In the genomic region with DNA sequence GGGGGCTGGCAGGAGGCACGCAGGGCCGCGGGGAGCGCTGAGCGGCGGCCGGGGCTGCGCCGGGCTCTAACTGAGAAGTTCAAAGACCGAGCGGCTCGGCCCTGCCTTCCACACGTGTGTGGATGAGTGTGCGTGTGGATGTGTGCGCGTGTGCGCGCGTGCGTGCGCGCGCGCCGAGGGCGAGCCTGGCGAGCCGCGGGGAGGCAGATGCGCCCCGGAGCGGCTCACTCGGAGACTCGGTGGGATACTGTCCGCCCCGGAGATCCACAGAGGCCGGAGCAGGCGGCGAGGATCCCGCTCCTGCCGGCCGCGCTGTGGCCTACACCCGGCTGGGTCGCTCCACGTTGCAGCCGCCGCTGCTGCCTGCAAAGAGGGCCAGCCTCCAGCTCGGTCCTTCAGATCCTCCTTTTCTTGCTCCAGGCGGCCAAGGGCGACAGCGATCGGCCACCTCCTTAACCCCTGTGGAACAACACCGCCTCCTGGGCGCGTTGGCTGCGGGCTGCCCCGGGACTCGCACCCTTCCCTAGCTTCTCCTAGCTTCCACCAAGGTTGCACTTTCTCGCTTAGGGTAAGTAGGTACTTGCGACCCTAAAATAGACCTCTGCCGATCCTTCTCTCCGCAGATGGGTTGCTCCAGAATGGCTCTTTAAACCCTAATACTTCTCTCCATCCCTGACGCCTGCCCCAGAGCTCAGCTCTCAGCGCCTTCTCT, we compare ENCODE assay signal across 8 mouse cellular contexts. TPM values are rescaled to one million over a fixed set of nuclear protein-coding genes. Genes with fewer than 3 reads are reported as not detected.
A peak's percentile ranks its signal among the peaks of the same experiment; 100 is the strongest.
DNase-seq lines count a peak whose midpoint lies in the region; ATAC-seq and TF ChIP-seq lines count a peak whose summit lies in the region.

No protein-coding gene starts in this region.

- H3K27ac ChIP-seq in gastrocnemius, adult 2 months = peak overlapping the region; percentile 91
- H3K27ac ChIP-seq in hindbrain, embryonic 14.5 days = peak overlapping the region; percentile 66

- H3K9me3 ChIP-seq in hindbrain, embryonic 14.5 days (ENCODE audit: control insufficient read depth, low read length) = no peaks in the 10 kb centered on the region

- peak overlapping the region; percentile 92 for H3K4me2 ChIP-seq in hindbrain, embryonic 14.5 days (replicated peaks)

- under 1% methylated on average over 60 of the region's 65 CpGs for WGBS in hindbrain, embryonic 14.5 days

- peaks cover 14% of the 10 kb centered on the region for H3K27me3 ChIP-seq in hindbrain, embryonic 14.5 days (ENCODE audit: control insufficient read depth, insufficient read depth, low read length)

- no peaks in the 10 kb centered on the region for H3K36me3 ChIP-seq in hindbrain, embryonic 14.5 days (replicated peaks; ENCODE audit: control insufficient read depth, insufficient read depth)

- peak overlapping the region; percentile 93 for H3K4me3 ChIP-seq in gastrocnemius, adult 2 months
- peak overlapping the region; percentile 68 for H3K4me3 ChIP-seq in hindbrain, embryonic 14.5 days (replicated peaks; ENCODE audit: low read length)

- ATAC-seq in hindbrain, embryonic 14.5 days (ENCODE audit: low FRiP score) = peak; percentile 78
- peak; percentile 43 for ATAC-seq in megakaryocyte, adult 5-6 weeks (ENCODE audit: poor library complexity, severe bottlenecking)
- no peak for ATAC-seq in inflammation-experienced regulatory T-cells, adult 6 months

- TF ChIP-seq CTCF in gastrocnemius, adult 2 months (IDR thresholded peaks at IDR 0.05) = peak; percentile 40

- intact Hi-C loops in gastrocnemius, adult 2 months (cut with DNase I) = no loop called here
- intact Hi-C loops in left cerebral cortex, postnatal 10 days (cut with DNase I) = no loop called here

- DNase-seq in R1 (ENCODE audit: low read depth, low spot score) = peak; percentile 62
- peak; percentile 23 to 24 for DNase-seq in cerebellum, postnatal 36 days
- peak; percentile 86 for DNase-seq in gastrocnemius, adult 2 months
- peak; percentile 73 for DNase-seq in hindbrain, embryonic 14.5 days (ENCODE audit: low spot score)
- peak; percentile 28 to 79 for DNase-seq in left cerebral cortex, postnatal 10 days (ENCODE audit: extremely low spot score in 1 of 2, low spot score in 2 of 2)
- DNase-seq in right cerebral cortex, postnatal 14 days = peak; percentile 55

- H3K4me1 ChIP-seq in hindbrain, embryonic 14.5 days (replicated peaks; ENCODE audit: control insufficient read depth, insufficient read depth, low read length) = peaks cover 15% of the 10 kb centered on the region

- H3K9ac ChIP-seq in hindbrain, embryonic 14.5 days = peak overlapping the region; percentile 81

RNA-seq across cellular contexts. Expression of gene Tgfb2, which starts 0.4 kb away (rescaled TPM):
- 10 to 100 TPM in 1 of 2 experiments, 1 to 10 TPM in 1; 6.5 to 14.1 TPM for total RNA-seq in gastrocnemius, adult 2 months (2021)
- polyA plus RNA-seq in hindbrain, embryonic 14.5 days (2014; fragmentation: Nextera tagmentation; extraction: Ambion mirVana) = 23.2 and 31.8 TPM in 2 replicates
- total RNA-seq in left cerebral cortex, postnatal 10 days (2021) = 10 to 100 TPM; 10.5 to 13.7 TPM
- not detected in 2 replicates for total RNA-seq in megakaryocyte, adult 5-6 weeks (2015)
- total RNA-seq in megakaryocyte, adult 5-6 weeks (2017) = 0.37 TPM in 1 of 2 replicates, not detected in the other
- polyA plus RNA-seq in inflammation-experienced regulatory T-cells, adult 6 months (2017; shearing (Covaris generic)) = under 1 TPM in 2 of 3 experiments, not detected in 1; 0.06 to 0.21 TPM

RNA-seq across cellular contexts. Expression of gene Rrp15, which starts 43.8 kb away (rescaled TPM):
- total RNA-seq in gastrocnemius, adult 2 months (2021) = 10 to 100 TPM; 12.1 to 13.7 TPM
- 26.8 and 27.9 TPM in 2 replicates for polyA plus RNA-seq in hindbrain, embryonic 14.5 days (2014; fragmentation: Nextera tagmentation; extraction: Ambion mirVana)
- 10 to 100 TPM; 14.6 to 17.1 TPM for total RNA-seq in left cerebral cortex, postnatal 10 days (2021)
- total RNA-seq in megakaryocyte, adult 5-6 weeks (2015) = 12.6 and 15.3 TPM in 2 replicates
- 26.1 and 37.9 TPM in 2 replicates for total RNA-seq in megakaryocyte, adult 5-6 weeks (2017)
- polyA plus RNA-seq in inflammation-experienced regulatory T-cells, adult 6 months (2017; shearing (Covaris generic)) = 10 to 100 TPM; 27.0 to 33.4 (median 29.6) TPM

Comparison
In these comparisons a context has a peak if more than half of its experiments do, and no peak if none do; other contexts are left out.
1. DNase-seq: peak in every context shown above with its lines; median percentile 86 in gastrocnemius, adult 2 months; 73 in hindbrain, embryonic 14.5 days; 62 in R1; 55 in right cerebral cortex, postnatal 14 days; 54 in left cerebral cortex, postnatal 10 days; 24 in cerebellum, postnatal 36 days.
2. RNA of gene Tgfb2, which starts 0.4 kb away (total RNA-seq): 6.5 to 14.1 TPM in gastrocnemius, adult 2 months and 10.5 to 13.7 TPM in left cerebral cortex, postnatal 10 days; 0.37 TPM in megakaryocyte, adult 5-6 weeks; every median in the first group is over 4 times any median in the second.